Mouse (Mus musculus) thymus, postnatal 0 days (tissue): Measurements from ENCODE around the gene Nmbr. TPM values are rescaled to one million over a fixed set of nuclear protein-coding genes. Genes with fewer than 3 reads are reported as not detected.

Experiments used
- polyA plus RNA-seq: library from polyadenylated mRNA; unstranded; fragments of >200 nt; fragmentation: Nextera tagmentation; extraction: Ambion mirVana; gene quantifications from 2 replicates; pipeline ENCODE4 v1.2.1, GENCODE M21; 2015

Nmbr gene
- polyA plus RNA-seq, 1 experiment from 2014 or later: 0.08 TPM

Other genes starting within 250 kb of the Nmbr start
- gene Adgrg6, start 159.9 kb upstream of the Nmbr start, polyA plus RNA-seq: 0.35 and 0.44 TPM in 2 replicates
- gene Vta1, start within 50 bp of the Nmbr start, polyA plus RNA-seq: 145 and 154 TPM in 2 replicates
- gene Gje1, start 12.6 kb downstream of the Nmbr start, polyA plus RNA-seq: not detected in 2 replicates